Mouse (Mus musculus) CD8-positive naive resting alpha-beta T cell, adult 2 months (primary cell): ENCODE data around the gene Tmx4.
A peak's percentile ranks its signal among the peaks of the same experiment; 100 is the strongest.
"Not testable (repeated sequence)": the region's sequence is repeated elsewhere in the genome, so short reads cannot be mapped to it uniquely, and the experiment has no call there.

Experiments used
- DNase-seq, 2 experiments: peaks; one replicate each; pipeline ENCODE4 v3.0.0; 2022; ENCODE audit warnings: low read depth in 2 of 2, low spot score in 2 of 2

Tmx4 gene

DNA sequence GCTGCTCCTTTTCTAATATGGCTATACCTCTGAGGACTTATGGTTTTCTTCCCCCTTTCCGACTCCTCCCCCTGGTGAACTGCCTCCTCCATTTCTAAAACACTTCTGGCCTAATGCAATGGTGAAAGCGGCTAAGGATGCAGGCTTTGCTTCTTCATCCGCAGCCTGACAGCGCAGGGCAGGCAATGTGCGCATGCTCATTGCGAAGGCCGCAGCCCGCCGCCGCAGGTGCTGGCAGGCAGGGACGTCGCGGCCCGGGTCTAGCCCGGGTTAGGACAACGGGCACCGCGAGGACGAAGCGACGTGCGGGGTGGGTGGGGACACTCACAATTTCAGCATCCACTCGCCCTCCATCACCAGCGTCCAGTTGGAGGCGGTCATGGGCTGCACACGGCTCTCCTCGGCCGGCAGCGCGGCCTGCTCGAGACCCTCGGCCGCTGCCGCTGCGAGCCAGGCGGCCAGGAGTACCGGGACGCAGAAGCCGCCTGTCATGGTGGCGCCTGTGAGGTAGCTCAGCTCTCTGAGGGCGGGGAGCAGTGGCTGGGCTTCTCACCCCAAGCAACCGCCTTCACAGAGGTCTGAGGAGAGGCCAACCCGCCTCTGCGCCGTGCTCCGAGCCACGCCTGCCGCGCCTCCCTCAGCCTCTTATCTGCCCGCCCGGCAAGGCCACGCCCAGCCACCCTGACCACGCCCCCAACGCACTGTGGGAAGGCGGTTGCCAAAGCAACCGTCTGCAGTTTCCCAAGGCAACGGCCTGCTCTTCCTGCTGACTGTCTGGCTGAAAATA lies at the start of gene Tmx4:
Gene Tmx4, minus strand, starts transcription at position 632 of the 787 bp plus-strand sequence.
- peak; percentile 94 to 95 for DNase-seq

DNA sequence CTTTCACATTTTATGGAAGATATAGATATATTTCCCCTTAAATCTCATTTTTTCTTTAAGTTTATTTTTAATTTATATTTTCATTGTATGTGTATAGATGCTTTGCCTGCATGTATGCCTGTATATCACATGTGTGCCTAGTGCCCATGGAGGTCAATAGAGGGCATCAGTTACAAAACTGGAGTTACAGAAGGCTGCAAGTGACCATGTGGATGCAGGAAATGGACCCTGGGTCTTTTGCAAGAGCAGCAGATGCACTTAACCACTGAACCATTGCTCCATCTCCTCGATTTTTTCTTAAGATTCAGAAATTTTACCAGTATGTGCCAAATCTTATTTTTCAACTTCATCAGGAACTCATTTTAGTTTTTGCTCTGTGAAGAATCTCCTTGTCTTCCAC lies 48.2 kb upstream of the Tmx4 start:
- no peak for DNase-seq

- DNase-seq: no peak
Measured at GRCm38 (mm10) chr2:134691055-134691454, 47.1 kb upstream of the Tmx4 start.

DNA sequence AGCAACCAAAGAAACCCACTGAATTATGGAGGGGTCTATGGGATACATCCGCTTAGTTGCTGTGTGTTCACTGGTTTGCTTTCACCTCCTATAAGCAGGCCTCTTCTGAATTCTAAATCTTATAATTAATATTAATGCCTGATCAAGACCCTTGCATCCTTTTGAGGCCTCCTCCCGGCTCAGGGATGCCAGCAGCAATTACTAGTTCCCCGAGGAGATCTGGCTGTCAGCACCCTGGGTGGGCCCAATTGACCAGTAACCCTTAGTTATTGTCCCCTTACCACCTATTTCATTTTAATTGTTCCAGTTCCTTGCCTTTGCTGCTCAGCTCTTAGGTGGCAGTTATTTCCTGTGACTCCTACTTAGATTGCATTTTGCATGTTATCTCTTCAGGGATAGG lies 38.4 kb upstream of the Tmx4 start:
- DNase-seq: no peak

DNA sequence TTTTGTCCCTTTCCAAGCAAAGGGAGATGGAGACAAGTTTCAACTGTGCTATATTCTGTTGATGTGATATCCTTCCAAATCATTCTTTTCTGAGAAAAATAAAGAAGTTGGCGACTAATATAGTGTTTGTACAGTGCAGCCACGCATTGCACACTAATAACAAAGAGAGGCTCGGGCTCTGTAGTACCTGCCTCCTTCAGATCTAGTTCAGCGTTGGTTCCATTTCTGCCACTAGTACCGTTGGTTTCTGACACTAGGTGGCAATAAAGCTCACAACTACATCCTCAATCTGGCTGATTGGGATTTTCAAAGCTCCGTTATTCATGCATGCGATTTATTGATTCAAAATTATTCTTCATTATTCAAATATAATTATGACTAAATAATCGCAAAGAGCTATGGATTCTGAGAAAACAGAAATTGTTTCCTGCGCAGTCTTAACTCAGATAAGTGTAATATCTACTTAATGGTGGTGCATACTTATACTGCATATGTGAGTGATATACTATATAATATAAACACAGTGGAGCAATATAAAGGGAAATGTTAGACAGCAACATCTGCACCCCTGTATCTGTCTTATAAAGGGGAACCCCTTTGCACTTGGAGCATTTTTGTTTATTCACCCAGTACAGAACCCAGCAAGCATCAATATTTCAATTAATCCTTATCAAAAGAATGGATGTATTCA lies 37.5 kb upstream of the Tmx4 start:
- DNase-seq: no peak

DNA sequence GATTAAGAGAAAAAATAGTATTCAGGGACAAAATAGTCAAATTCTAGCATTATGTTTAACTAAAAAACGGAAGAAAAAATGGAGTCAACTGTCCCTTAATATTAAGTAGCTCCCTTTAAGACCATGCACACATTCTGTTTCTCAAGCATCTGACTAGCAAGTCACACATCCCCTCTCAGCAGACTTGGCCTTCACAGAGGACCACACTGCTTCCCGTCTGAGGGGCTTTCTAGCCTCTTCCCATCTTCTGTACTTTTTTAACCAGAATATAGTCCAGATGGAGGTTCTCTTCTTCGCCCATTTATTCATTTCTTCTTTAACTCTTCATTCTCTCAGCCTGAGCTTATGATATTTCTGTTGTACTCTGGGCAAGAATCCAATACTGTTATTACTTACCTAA lies 35.6 kb upstream of the Tmx4 start:
- no peak for DNase-seq

DNA sequence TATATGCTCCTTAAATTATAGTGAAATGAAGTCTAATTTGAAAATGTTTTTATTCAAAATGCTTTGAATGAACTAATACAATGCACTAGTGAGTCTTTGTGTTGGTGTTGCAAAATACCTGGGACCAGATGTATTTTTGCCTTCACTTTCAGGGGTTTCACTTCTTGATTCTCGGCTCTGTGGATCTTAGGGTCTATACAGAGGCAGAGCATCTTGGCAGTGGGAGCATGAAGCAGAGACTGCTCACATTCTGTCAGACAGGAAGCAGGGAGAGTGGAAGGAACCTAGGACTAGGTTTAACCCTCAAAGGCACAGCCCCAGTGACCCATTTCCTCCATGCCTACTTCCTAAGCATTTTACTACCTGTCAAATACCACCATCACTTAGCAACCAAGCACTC lies 31.5 kb upstream of the Tmx4 start:
- DNase-seq: no peak

- peak; percentile 6 to 21 for DNase-seq
Measured at GRCm38 (mm10) chr2:134673604-134674003, 29.7 kb upstream of the Tmx4 start.

DNA sequence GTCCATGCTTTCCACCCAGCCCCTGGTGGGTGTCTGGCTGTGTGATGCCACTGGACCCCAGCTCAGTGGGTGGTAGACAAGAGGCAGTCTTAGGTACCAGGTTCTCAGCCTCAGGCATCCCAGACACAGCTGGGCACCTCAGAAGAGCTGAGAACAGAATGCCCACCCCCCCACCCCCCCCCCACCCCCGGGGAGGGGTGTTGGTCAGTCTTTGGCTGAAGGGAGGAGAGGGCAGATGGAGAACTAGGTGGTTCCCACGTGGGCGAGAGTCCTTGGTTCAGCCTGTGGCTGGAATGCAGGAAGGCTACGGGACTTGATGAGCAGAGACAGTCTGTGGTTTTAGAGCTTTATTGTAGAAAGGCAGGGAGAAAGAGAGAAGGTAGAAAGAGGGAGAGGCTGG lies 12.5 kb upstream of the Tmx4 start:
- no peak for DNase-seq

- no peak for DNase-seq
Measured at GRCm38 (mm10) chr2:134654668-134655067, 10.7 kb upstream of the Tmx4 start.

- DNase-seq: no peak
Measured at GRCm38 (mm10) chr2:134652759-134653158, 8.8 kb upstream of the Tmx4 start.

- DNase-seq: no peak
Measured at GRCm38 (mm10) chr2:134648999-134649398, 5.1 kb upstream of the Tmx4 start.

- DNase-seq: no peak
Measured at GRCm38 (mm10) chr2:134645752-134646151, 1.8 kb upstream of the Tmx4 start.

GRCm38 (mm10) chr2:134645166-134645565 lies 1.2 kb upstream of the Tmx4 start:
- DNase-seq: no peak

DNA sequence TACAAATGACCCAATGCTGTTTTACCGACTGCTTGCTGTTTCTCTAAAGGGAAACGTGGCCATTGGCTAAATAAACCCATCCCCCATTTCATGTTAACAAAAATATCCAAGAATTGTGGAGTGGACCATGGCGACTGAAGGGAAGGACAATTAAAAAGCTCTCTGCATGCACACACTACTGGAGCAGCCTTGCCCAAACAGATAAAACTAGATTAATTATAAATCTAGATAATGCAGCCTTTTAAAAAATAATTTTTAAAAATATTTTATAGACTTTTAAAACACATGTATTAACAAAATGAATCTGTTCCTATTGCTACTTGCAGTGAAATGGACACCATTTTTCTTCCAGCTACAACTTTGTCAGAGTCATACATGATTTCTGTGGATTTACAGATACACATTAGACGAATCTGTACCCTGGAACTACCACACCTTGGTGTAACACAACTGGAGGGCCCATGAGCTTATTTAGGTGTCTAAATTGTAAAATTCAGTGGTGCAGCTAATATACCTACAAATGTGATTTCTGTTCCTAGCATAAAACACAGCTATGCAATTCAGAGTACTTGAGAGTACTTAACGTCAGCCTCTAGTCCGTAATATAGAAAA lies 462 bp upstream of the Tmx4 start:
- DNase-seq: no peak

DNA sequence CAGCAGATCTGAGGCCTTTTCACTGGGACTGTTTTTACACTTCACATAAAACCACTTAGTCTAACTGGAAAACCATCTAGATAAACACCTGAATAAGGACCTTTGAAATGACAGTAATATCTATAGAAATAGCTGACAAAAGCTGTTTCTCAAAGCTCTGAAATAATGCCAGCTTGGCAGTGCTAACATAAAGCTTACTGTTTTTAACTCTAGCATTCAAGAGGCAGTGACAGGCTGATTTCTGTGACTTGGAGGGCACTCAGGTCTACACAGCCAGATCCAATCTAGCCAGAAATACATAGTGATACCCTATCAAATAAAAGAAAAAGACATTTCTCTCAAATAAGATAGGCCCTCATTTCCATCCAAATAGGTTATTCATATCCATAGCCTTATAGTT lies 1.6 kb downstream of the Tmx4 start:
- no peak for DNase-seq

DNA sequence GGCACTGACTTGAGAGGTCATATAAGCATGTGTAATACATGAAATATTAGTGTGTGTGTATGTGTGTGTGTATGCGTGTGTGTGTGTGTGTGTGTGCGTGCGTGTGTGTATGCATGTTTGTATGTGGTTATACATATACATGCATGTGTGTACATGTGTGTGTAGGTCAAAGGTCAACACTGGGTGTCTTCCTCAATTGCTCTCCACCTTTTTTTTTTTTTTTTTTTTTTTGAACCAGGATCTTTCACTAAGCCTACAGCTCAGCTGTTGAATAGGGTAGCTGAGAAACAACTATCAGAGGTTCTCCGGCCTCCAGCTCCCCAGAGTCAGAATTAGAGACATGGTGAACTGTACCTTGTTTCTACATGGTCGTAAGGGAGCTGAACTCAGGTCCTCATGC lies 2.6 kb downstream of the Tmx4 start:
- DNase-seq: no peak

DNA sequence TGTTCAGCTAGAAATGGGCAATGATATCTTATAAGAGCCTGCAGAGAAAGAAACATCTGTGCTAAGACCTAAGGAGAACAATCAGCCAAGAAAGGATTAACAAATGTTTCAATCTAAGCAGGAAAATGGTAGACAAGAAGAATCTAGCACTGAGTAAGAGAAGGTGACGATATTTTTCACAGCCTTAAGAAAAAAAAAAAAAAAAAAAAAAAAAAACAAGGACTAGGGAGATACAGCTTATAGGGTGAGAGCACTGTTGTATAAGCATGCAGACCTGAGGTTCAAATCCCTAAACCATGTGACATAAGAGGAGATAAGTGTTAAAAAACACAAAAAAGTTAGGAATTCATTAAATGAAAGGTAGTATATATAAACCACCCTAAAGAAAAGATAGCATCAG lies 3.5 kb downstream of the Tmx4 start:
- DNase-seq: no peak

GRCm38 (mm10) chr2:134628541-134628940 lies 15.4 kb downstream of the Tmx4 start:
- not testable (repeated sequence) for DNase-seq

DNA sequence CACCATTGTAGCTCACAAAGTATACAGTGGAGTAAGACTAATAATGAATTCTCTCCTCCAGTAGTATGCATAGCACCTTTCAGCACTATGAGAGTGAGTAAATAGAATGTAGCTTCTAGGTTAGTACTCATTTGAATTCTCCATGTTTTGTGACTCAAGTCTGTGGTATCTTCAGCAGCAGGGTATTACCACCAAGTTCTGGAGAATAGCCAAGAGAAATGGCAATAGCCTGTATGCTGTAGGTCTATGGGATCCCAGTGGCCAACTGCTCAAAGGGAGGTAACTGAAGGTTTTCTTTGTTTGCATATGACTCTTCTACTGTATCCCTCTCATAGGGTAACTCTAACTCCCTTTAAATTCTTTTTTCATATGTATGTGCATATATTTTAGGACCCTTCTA lies 39.0 kb downstream of the Tmx4 start:
- DNase-seq: no peak

- no peak for DNase-seq
Measured at GRCm38 (mm10) chr2:134591081-134591694, 52.8 kb downstream of the Tmx4 start.

DNA sequence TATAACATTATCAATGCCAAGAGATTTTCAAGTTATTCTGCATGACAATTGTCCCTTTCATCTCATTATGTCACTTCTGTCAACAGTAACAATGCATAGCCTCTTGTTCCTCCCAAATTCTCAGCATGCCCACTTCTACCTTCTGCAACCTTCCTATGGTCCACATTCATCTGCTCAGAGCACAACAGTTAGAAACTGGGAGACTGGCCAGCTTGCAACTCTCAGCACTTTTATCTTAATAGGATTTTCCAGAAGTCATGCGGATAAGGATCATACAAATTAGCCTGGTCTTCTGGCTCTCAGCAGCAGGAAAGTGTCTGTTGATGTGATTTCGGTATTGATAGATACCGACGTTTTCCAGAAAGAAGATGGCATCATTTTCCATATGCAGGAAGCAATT lies 58.7 kb downstream of the Tmx4 start:
- DNase-seq: no peak
